Mouse (Mus musculus) bone marrow, adult 2 months (tissue): ENCODE data around the gene Dcst2.

Experiments
- CTCF ChIP-seq: fragments of 200-500 bp; IDR thresholded peaks from 2 replicates; pipeline ENCODE4 v1.5.1; 2011; ENCODE audit warnings: low read length, control low read depth; ENCODE audit not compliant: control insufficient read depth, insufficient read depth
- POLR2A ChIP-seq: fragments of 200-500 bp; IDR thresholded peaks from 2 replicates; pipeline ENCODE4 v1.6.1; 2011; ENCODE audit warnings: low read depth, mild to moderate bottlenecking, control low read depth, low read length, borderline replicate concordance; ENCODE audit not compliant: control insufficient read depth

- TF ChIP-seq CTCF (no peak), POLR2A (no peak)
Observed at GRCm38 (mm10) chr3:89322131-89322500, 39.7 kb upstream of the Dcst2 start.
